Mouse (Mus musculus): Measurements from ENCODE around the gene Obscn.

GRCm38 (mm10) chr11:59169807-59170206 is 33.6 kb upstream of the Obscn start:
- TF ChIP-seq UBTF (IDR thresholded peaks at IDR 0.05; ENCODE audit: borderline replicate concordance, insufficient read depth, low read depth, low read length) (no peak), GATA1 (IDR thresholded peaks at IDR 0.05; ENCODE audit: low read depth, low read length) (no peak), MAX (IDR thresholded peaks at IDR 0.05; ENCODE audit: low read length) (no peak), POLR2A (IDR thresholded peaks at IDR 0.05; ENCODE audit: control insufficient read depth in 1 of 2, insufficient read depth in 1 of 2, low read depth in 1 of 2, low read length in 2 of 2, poor library complexity in 1 of 2) (no peak), NELFE (IDR thresholded peaks at IDR 0.05; ENCODE audit: low read depth, low read length) (no peak), KAT2A (conservative IDR thresholded peaks at IDR 0.05; ENCODE audit: low read depth, low read length) (no peak), CTCF (IDR thresholded peaks at IDR 0.05 in 2 of 3, conservative IDR thresholded peaks at IDR 0.05 in 1 of 3; ENCODE audit: control insufficient read depth in 1 of 3, insufficient read depth in 1 of 3, low read depth in 2 of 3, low read length in 3 of 3, poor library complexity in 1 of 3, severe bottlenecking in 1 of 3) (no peak), EP300 (IDR thresholded peaks at IDR 0.05; ENCODE audit: low read depth in 1 of 2, low read length in 2 of 2) (no peak), MYC (IDR thresholded peaks at IDR 0.05; ENCODE audit: low read depth, low read length) (no peak)

All from MEL (cell line).